In the genomic region with DNA sequence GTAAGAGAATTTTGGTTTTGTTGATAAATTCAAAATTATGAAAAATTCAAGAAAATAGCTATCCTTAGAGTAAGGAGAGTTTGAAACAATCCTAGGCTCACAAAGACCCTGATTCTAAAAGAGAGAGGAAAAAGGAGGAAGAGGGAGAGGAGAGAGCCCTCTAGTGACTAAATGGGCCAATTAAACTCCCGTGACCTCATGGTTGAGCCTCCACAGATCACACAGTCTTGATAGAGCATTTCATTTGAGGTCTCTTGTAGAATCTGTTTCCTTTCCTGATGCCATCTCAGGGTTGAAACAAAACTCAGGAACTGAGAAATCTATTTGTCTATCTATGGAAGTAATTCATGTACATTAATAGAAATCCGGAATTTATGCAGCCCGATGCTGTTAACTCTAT, we compare ENCODE assay signal across 13 mouse cellular contexts.
DNase-seq lines count a peak whose midpoint lies in the region; ATAC-seq and TF ChIP-seq lines count a peak whose summit lies in the region.
"Had no signal": no experiment of that assay in that cellular context is flagged by ENCODE, and none has a peak within 500 bp of the region (broad histone marks: within the 10 kb centered on the region; RNA-seq: fewer than 3 reads in every experiment).

No protein-coding gene starts in this region.

- no peaks in the 10 kb centered on the region for H3K36me3 ChIP-seq in hindbrain, embryonic 11.5 days (ENCODE audit: control insufficient read depth, insufficient read depth, low read length)
- no peaks in the 10 kb centered on the region for H3K36me3 ChIP-seq in hindbrain, embryonic 14.5 days (replicated peaks; ENCODE audit: control insufficient read depth, insufficient read depth)
- no peaks in the 10 kb centered on the region for H3K36me3 ChIP-seq in midbrain, embryonic 14.5 days (ENCODE audit: control insufficient read depth, insufficient read depth, low read length)
- no peaks in the 10 kb centered on the region for H3K36me3 ChIP-seq in midbrain, embryonic 16.5 days (ENCODE audit: control insufficient read depth, insufficient read depth, low read length)
- H3K36me3 ChIP-seq in stomach, postnatal 0 days (ENCODE audit: control insufficient read depth, insufficient read depth, low read length): no peaks in the 10 kb centered on the region
- H3K36me3 ChIP-seq: limb, embryonic 10.5 days had no signal

- peak; percentile 26 for DNase-seq in hindbrain, embryonic 11.5 days (ENCODE audit: low spot score)
- DNase-seq in hindbrain, embryonic 14.5 days (ENCODE audit: low spot score): no peak
- peak; percentile 43 for DNase-seq in midbrain, embryonic 14.5 days
- peak; percentile 13 for DNase-seq in ZHBTc4 (ENCODE audit: low read depth, low spot score)
- no peak for DNase-seq in stomach, postnatal 0 days (ENCODE audit: low spot score)
- no peak for DNase-seq in heart, postnatal 4 days
- DNase-seq: adrenal gland, postnatal 14 days; heart, adult 18-20 months; kidney, postnatal 25 days; right cerebral cortex, postnatal 25 days had no signal

- 78% methylated on average over 3 of the region's 3 CpGs for WGBS in hindbrain, embryonic 11.5 days
- 80% methylated on average over 3 of the region's 3 CpGs for WGBS in hindbrain, embryonic 14.5 days
- 70% methylated on average over 3 of the region's 3 CpGs for WGBS in midbrain, embryonic 14.5 days
- 81% methylated on average over 3 of the region's 3 CpGs for WGBS in midbrain, embryonic 16.5 days
- WGBS in stomach, postnatal 0 days: 68% methylated on average over 3 of the region's 3 CpGs

- no peak for TF ChIP-seq EP300 in stomach, postnatal 0 days (optimal IDR thresholded peaks at IDR 0.05)

- H3K4me3 ChIP-seq in hindbrain, embryonic 11.5 days (ENCODE audit: low read depth, low read length): no peak overlapping the region
- no peak overlapping the region for H3K4me3 ChIP-seq in hindbrain, embryonic 14.5 days (replicated peaks; ENCODE audit: low read length)
- H3K4me3 ChIP-seq in midbrain, embryonic 14.5 days (replicated peaks; ENCODE audit: low read depth, low read length): no peak overlapping the region
- no peak overlapping the region for H3K4me3 ChIP-seq in midbrain, embryonic 16.5 days (ENCODE audit: low read depth, low read length)
- H3K4me3 ChIP-seq in stomach, postnatal 0 days (ENCODE audit: low read depth, low read length): no peak overlapping the region
- H3K4me3 ChIP-seq: limb, embryonic 10.5 days; myocyte had no signal

- no peaks in the 10 kb centered on the region for H3K4me1 ChIP-seq in hindbrain, embryonic 11.5 days (replicated peaks; ENCODE audit: control insufficient read depth, insufficient read depth, low read length)
- no peaks in the 10 kb centered on the region for H3K4me1 ChIP-seq in hindbrain, embryonic 14.5 days (replicated peaks; ENCODE audit: control insufficient read depth, insufficient read depth, low read length)
- H3K4me1 ChIP-seq in midbrain, embryonic 14.5 days (ENCODE audit: control insufficient read depth, insufficient read depth, low read length): no peaks in the 10 kb centered on the region
- no peaks in the 10 kb centered on the region for H3K4me1 ChIP-seq in midbrain, embryonic 16.5 days (ENCODE audit: control insufficient read depth, insufficient read depth, low read length)
- no peaks in the 10 kb centered on the region for H3K4me1 ChIP-seq in stomach, postnatal 0 days (replicated peaks; ENCODE audit: control insufficient read depth, insufficient read depth)
- H3K4me1 ChIP-seq: limb, embryonic 10.5 days had no signal

- ATAC-seq in hindbrain, embryonic 11.5 days (ENCODE audit: low FRiP score): no peak
- no peak for ATAC-seq in hindbrain, embryonic 14.5 days (ENCODE audit: low FRiP score)
- no peak for ATAC-seq in midbrain, embryonic 14.5 days (ENCODE audit: low FRiP score, low TSS enrichment)
- no peak for ATAC-seq in midbrain, embryonic 16.5 days
- no peak for ATAC-seq in stomach, postnatal 0 days (ENCODE audit: low FRiP score, low TSS enrichment)

- no peak overlapping the region for H3K27ac ChIP-seq in hindbrain, embryonic 11.5 days (ENCODE audit: low read depth, low read length)
- no peak overlapping the region for H3K27ac ChIP-seq in hindbrain, embryonic 14.5 days
- H3K27ac ChIP-seq in midbrain, embryonic 14.5 days (replicated peaks; ENCODE audit: low read depth, low read length): no peak overlapping the region
- H3K27ac ChIP-seq in midbrain, embryonic 16.5 days (ENCODE audit: low read length): no peak overlapping the region
- no peak overlapping the region for H3K27ac ChIP-seq in stomach, postnatal 0 days (replicated peaks)
- H3K27ac ChIP-seq: limb, embryonic 10.5 days had no signal

- H3K27me3 ChIP-seq in hindbrain, embryonic 11.5 days (ENCODE audit: control insufficient read depth, insufficient read depth, low read length): no peaks in the 10 kb centered on the region
- H3K27me3 ChIP-seq in hindbrain, embryonic 14.5 days (ENCODE audit: control insufficient read depth, insufficient read depth, low read length): peaks cover 17% of the 10 kb centered on the region; the same call in 1 of the 2 replicates
- H3K27me3 ChIP-seq in midbrain, embryonic 14.5 days (ENCODE audit: control insufficient read depth, insufficient read depth, low read length): no peaks in the 10 kb centered on the region
- no peaks in the 10 kb centered on the region; the same call in 1 of the 2 replicates for H3K27me3 ChIP-seq in midbrain, embryonic 16.5 days (ENCODE audit: control insufficient read depth, insufficient read depth, low read depth, low read length)
- no peaks in the 10 kb centered on the region for H3K27me3 ChIP-seq in stomach, postnatal 0 days (ENCODE audit: control insufficient read depth, insufficient read depth, low read length)

- H3K9me3 ChIP-seq in hindbrain, embryonic 11.5 days (ENCODE audit: control insufficient read depth, low read length): no peaks in the 10 kb centered on the region
- H3K9me3 ChIP-seq in hindbrain, embryonic 14.5 days (ENCODE audit: control insufficient read depth, low read length): no peaks in the 10 kb centered on the region
- no peaks in the 10 kb centered on the region for H3K9me3 ChIP-seq in midbrain, embryonic 14.5 days (ENCODE audit: control insufficient read depth, low read length)
- H3K9me3 ChIP-seq in midbrain, embryonic 16.5 days (replicated peaks; ENCODE audit: control insufficient read depth, low read length, poor library complexity, severe bottlenecking): no peaks in the 10 kb centered on the region
- no peaks in the 10 kb centered on the region for H3K9me3 ChIP-seq in stomach, postnatal 0 days (ENCODE audit: control insufficient read depth, low read length)
- H3K9me3 ChIP-seq: limb, embryonic 10.5 days had no signal

- no peak overlapping the region for H3K4me2 ChIP-seq in hindbrain, embryonic 11.5 days (replicated peaks; ENCODE audit: low read depth, low read length)
- no peak overlapping the region for H3K4me2 ChIP-seq in hindbrain, embryonic 14.5 days (replicated peaks)
- no peak overlapping the region for H3K4me2 ChIP-seq in midbrain, embryonic 14.5 days (ENCODE audit: low read length)
- H3K4me2 ChIP-seq in midbrain, embryonic 16.5 days (ENCODE audit: low read length): no peak overlapping the region
- no peak overlapping the region for H3K4me2 ChIP-seq in stomach, postnatal 0 days (replicated peaks; ENCODE audit: low read depth)

- no peak overlapping the region for H3K9ac ChIP-seq in hindbrain, embryonic 11.5 days (ENCODE audit: low read depth, low read length)
- H3K9ac ChIP-seq in hindbrain, embryonic 14.5 days: no peak overlapping the region
- no peak overlapping the region for H3K9ac ChIP-seq in midbrain, embryonic 14.5 days (replicated peaks; ENCODE audit: low read length)
- H3K9ac ChIP-seq in midbrain, embryonic 16.5 days (ENCODE audit: low read depth, low read length): no peak overlapping the region
- H3K9ac ChIP-seq in stomach, postnatal 0 days (ENCODE audit: low read length): no peak overlapping the region

- peak; percentile 45 for TF ChIP-seq CTCF in stomach, postnatal 0 days (IDR thresholded peaks at IDR 0.05; ENCODE audit: low read depth)

Comparison
In these comparisons a context has a peak if more than half of its experiments do, and no peak if none do; other contexts are left out.
1. DNase-seq: peak in hindbrain, embryonic 11.5 days (single experiment), midbrain, embryonic 14.5 days (single experiment) and ZHBTc4 (single experiment); none in hindbrain, embryonic 14.5 days (single experiment), stomach, postnatal 0 days (single experiment) and heart, postnatal 4 days (single experiment).